Mouse (Mus musculus): ENCODE results near the gene Otulin. TPM values are rescaled to one million over a fixed set of nuclear protein-coding genes. Genes with fewer than 3 reads are reported as not detected.

Otulin gene
- polyA plus RNA-seq, 1 experiment, result 36.9 TPM

DNA sequence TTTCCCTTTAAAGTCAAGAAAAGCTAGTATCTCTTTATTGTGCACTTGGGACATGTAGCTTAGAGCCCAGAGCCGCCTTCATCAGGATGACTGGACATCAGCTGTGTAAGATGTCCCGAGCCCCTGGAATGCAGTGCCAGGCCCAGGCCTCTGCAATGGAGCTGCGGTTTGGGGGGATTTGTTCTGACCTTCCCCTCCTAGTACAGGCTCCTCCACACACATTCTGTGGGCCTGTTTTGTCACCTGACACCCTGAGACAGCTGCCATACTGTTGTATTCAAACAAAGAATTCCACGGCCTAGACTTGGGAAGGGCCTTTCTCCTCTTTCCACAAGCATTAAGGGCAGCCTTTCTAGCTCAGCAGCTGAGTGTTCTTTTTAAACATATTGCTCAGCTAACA is 35.5 kb downstream of the Otulin start:
- no peak overlapping the region for H3ac ChIP-seq (ENCODE audit: control insufficient read depth, insufficient read length)
- H3K4me3 ChIP-seq, result no peak overlapping the region
- no peaks in the 10 kb centered on the region for H3K79me2 ChIP-seq (ENCODE audit: control insufficient read depth, insufficient read depth)
- no peaks in the 10 kb centered on the region for H3K27me3 ChIP-seq (ENCODE audit: control insufficient read depth, insufficient read depth, insufficient read length)
- peak overlapping the region; percentile 69 for H3K4me2 ChIP-seq (ENCODE audit: low read depth)
- H3K36me3 ChIP-seq (ENCODE audit: control insufficient read depth, insufficient read depth), result peaks cover 46% of the 10 kb centered on the region
- no peak for TF ChIP-seq E2F4 (IDR thresholded peaks at IDR 0.05; ENCODE audit: insufficient read depth)
- peak; percentile 90 to 96 (median 95) for TF ChIP-seq MYOD1 (IDR thresholded peaks at IDR 0.05; ENCODE audit: control insufficient read depth in 1 of 3, insufficient read length in 2 of 3, low read depth in 2 of 3)
- TF ChIP-seq REST (IDR thresholded peaks at IDR 0.05; ENCODE audit: insufficient read depth, insufficient read length), result no peak
- TF ChIP-seq MYOG (IDR thresholded peaks at IDR 0.05; ENCODE audit: control insufficient read depth in 1 of 3, insufficient read depth in 1 of 3, insufficient read length in 2 of 3, low read depth in 2 of 3), result peak; percentile 85 to 99 (median 99)
- TF ChIP-seq MAX (IDR thresholded peaks at IDR 0.05; ENCODE audit: low read depth), result peak; percentile 77
- TF ChIP-seq TCF12 (IDR thresholded peaks at IDR 0.05; ENCODE audit: insufficient read depth, poor library complexity, severe bottlenecking), result peak; percentile 89
- no peak for TF ChIP-seq POLR2A (IDR thresholded peaks at IDR 0.05; ENCODE audit: insufficient read length, low read depth)
- no peak for TF ChIP-seq CEBPB (IDR thresholded peaks at IDR 0.05; ENCODE audit: insufficient read depth, poor library complexity, severe bottlenecking)
- TF ChIP-seq POLR2AphosphoS2 (IDR thresholded peaks at IDR 0.05; ENCODE audit: insufficient read length, low read depth), result peak; percentile 55
- no peak for TF ChIP-seq SRF (IDR thresholded peaks at IDR 0.05; ENCODE audit: control insufficient read depth, insufficient read length, low read depth)
- peak; percentile 55 for TF ChIP-seq TCF3 (IDR thresholded peaks at IDR 0.05; ENCODE audit: insufficient read length, low read depth)
- TF ChIP-seq USF1 (IDR thresholded peaks at IDR 0.05; ENCODE audit: low read depth), result peak; percentile 42

DNA sequence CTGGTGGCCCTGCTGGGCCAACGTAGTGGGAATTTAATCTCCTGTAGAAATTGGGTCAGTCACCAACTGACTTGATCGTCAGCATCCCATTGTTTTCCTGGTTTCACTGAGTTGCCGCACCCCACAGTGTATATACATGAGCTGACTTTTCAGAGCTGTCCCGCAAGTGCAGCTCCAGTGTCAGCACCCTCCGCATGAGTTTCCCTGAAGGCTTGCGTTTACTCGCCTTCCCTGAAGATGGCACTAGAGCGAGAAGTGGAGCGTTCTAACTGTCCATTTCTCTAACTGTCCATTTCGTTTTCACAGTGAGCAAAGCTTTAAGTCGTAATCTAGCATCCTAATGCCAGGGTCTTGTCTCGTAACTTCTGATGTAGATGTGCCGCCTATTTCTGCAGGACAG is 36.8 kb downstream of the Otulin start:
- no peak overlapping the region for H3K4me2 ChIP-seq (ENCODE audit: low read depth)
- no peaks in the 10 kb centered on the region for H3K79me2 ChIP-seq (ENCODE audit: control insufficient read depth, insufficient read depth)
- TF ChIP-seq POLR2AphosphoS2 (IDR thresholded peaks at IDR 0.05; ENCODE audit: insufficient read length, low read depth) (peak; percentile 51), MYOD1 (IDR thresholded peaks at IDR 0.05; ENCODE audit: control insufficient read depth in 1 of 3, insufficient read length in 2 of 3, low read depth in 2 of 3) (no peak)
- H3K4me3 ChIP-seq, result no peak overlapping the region
- H3K36me3 ChIP-seq (ENCODE audit: control insufficient read depth, insufficient read depth), result peaks cover 53% of the 10 kb centered on the region
- H3ac ChIP-seq (ENCODE audit: control insufficient read depth, insufficient read length), result no peak overlapping the region
- no peaks in the 10 kb centered on the region for H3K27me3 ChIP-seq (ENCODE audit: control insufficient read depth, insufficient read depth, insufficient read length)

DNA sequence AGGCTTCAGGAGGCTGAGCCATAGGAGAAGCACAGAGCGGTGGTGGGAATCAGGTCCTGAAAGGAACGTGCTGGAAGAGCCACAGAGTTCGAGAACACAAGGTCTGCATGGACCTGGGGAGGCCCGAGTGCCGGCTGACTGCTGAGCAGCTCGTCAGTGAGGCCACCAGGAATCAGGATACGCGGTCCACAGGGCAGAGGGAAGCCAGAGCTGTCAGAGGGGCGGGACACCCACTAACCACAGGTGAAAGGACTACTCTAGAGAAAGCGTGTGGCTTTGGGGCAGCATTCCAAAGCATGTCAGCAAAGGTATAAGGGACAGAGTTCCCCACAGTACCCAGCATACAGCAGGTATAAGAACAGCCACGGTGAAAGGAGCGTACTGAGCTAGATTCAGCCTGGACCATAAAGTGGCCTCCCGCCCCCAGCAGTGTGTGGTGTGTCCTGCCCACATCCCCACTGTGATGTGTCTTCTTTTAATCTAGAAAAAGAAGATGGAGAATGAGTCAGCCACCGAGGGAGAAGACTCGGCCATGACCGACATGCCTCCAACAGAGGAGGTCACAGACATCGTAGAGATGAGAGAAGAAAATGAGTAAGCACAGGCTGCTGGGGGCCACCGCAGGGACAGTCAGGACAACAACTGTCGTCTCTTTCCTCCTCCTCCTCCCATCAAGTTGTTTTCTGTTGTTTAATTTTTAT is 37.7 kb downstream of the Otulin start:
- no peaks in the 10 kb centered on the region for H3K79me2 ChIP-seq (ENCODE audit: control insufficient read depth, insufficient read depth)
- no peak overlapping the region for H3K4me3 ChIP-seq
- no peaks in the 10 kb centered on the region for H3K27me3 ChIP-seq (ENCODE audit: control insufficient read depth, insufficient read depth, insufficient read length)
- H3K36me3 ChIP-seq (ENCODE audit: control insufficient read depth, insufficient read depth), result peaks cover 53% of the 10 kb centered on the region
- TF ChIP-seq REST (IDR thresholded peaks at IDR 0.05; ENCODE audit: insufficient read depth, insufficient read length) (no peak), TCF3 (IDR thresholded peaks at IDR 0.05; ENCODE audit: insufficient read length, low read depth) (no peak), MAX (IDR thresholded peaks at IDR 0.05; ENCODE audit: low read depth) (no peak), CEBPB (IDR thresholded peaks at IDR 0.05; ENCODE audit: insufficient read depth, poor library complexity, severe bottlenecking) (no peak), SRF (IDR thresholded peaks at IDR 0.05; ENCODE audit: control insufficient read depth, insufficient read length, low read depth) (no peak), USF1 (IDR thresholded peaks at IDR 0.05; ENCODE audit: low read depth) (no peak), TCF12 (IDR thresholded peaks at IDR 0.05; ENCODE audit: insufficient read depth, poor library complexity, severe bottlenecking) (no peak), POLR2A (IDR thresholded peaks at IDR 0.05; ENCODE audit: insufficient read length, low read depth) (peak; percentile 35), E2F4 (IDR thresholded peaks at IDR 0.05; ENCODE audit: insufficient read depth) (no peak), MYOD1 (IDR thresholded peaks at IDR 0.05; ENCODE audit: control insufficient read depth in 1 of 3, insufficient read length in 2 of 3, low read depth in 2 of 3) (peak in 1 of 3 experiments; percentile 8), POLR2AphosphoS2 (IDR thresholded peaks at IDR 0.05; ENCODE audit: insufficient read length, low read depth) (peak; percentile 55)
- no peak overlapping the region for H3K4me2 ChIP-seq (ENCODE audit: low read depth)
- H3ac ChIP-seq (ENCODE audit: control insufficient read depth, insufficient read length), result no peak overlapping the region

DNA sequence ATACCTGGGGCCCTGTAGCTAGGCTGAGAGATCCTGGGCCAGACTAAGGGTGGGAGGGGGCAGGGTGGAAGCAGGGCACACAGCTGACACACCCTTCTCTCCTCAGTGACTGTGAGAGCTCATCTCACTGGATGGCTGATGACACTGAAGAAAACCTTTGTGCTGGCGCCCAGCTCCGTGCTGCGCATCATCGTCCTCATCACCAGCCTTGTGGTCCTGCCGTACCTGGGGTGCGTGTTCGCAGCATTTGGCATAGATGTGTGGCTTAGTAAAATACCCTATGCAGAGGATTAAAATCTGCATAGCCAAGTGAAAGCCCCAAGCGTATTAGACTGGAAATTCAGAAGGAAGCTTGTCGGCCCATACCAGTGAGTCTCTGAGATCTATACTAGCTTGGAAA is 39.7 kb downstream of the Otulin start:
- Histone ChIP-seq H3K4me2 (ENCODE audit: low read depth) (no peak overlapping the region), H3K79me2 (ENCODE audit: control insufficient read depth, insufficient read depth) (no peaks in the 10 kb centered on the region), H3K36me3 (ENCODE audit: control insufficient read depth, insufficient read depth) (peaks cover 62% of the 10 kb centered on the region)

DNA sequence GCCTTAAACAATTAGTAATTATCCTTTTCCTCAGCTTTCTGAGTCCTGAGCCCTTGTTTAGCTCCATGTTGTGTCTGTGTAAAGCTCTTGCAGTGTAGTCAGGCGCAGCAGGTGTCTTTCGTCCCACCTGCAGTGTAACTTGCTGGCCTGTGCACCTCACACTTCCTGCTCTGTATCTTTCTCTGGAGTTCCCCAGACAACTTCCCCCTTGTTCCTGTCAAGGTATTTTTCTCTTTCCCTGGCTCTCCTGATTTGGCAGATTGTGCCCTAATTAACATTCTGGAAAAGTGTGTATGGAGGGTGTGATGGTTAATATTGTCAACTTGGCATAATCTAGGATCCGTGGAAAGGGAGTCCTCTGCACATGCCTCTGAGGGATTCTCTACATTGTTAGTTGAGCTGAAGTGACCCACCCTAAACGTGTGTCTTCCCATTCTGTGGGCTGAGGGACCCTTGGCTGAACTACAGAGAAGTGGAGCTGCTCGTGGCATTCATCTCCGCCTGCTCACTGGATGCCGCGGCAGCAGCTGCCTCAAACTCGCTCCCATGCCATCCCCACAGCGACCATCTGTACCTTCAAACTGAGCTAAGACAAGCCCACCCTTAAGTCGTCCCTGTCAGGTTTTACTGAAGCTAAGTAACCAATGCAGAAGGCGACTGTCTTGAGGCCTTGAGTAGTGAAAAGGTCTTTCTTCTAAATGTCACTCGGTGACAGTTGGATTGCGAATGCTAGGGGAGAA is 42.2 kb downstream of the Otulin start:
- Histone ChIP-seq H3K79me2 (ENCODE audit: control insufficient read depth, insufficient read depth) (no peaks in the 10 kb centered on the region), H3ac (ENCODE audit: control insufficient read depth, insufficient read length) (no peak overlapping the region), H3K4me3 (no peak overlapping the region), H3K27me3 (ENCODE audit: control insufficient read depth, insufficient read depth, insufficient read length) (no peaks in the 10 kb centered on the region), H3K4me2 (ENCODE audit: low read depth) (no peak overlapping the region), H3K36me3 (ENCODE audit: control insufficient read depth, insufficient read depth) (peaks cover 62% of the 10 kb centered on the region)
- TF ChIP-seq MYOD1 (IDR thresholded peaks at IDR 0.05; ENCODE audit: control insufficient read depth in 1 of 3, insufficient read length in 2 of 3, low read depth in 2 of 3), result peak in 2 of 3 experiments; percentile 35 to 36
- TF ChIP-seq MYOG (IDR thresholded peaks at IDR 0.05; ENCODE audit: control insufficient read depth in 1 of 3, insufficient read depth in 1 of 3, insufficient read length in 2 of 3, low read depth in 2 of 3), result peak in 1 of 3 experiments; percentile 80
- no peak for TF ChIP-seq MAX (IDR thresholded peaks at IDR 0.05; ENCODE audit: low read depth)
- TF ChIP-seq E2F4 (IDR thresholded peaks at IDR 0.05; ENCODE audit: insufficient read depth), result no peak
- no peak for TF ChIP-seq TCF3 (IDR thresholded peaks at IDR 0.05; ENCODE audit: insufficient read length, low read depth)
- no peak for TF ChIP-seq POLR2A (IDR thresholded peaks at IDR 0.05; ENCODE audit: insufficient read length, low read depth)
- no peak for TF ChIP-seq REST (IDR thresholded peaks at IDR 0.05; ENCODE audit: insufficient read depth, insufficient read length)

More for the DNA sequence above, 39.7 kb downstream of the Otulin start:
- TF ChIP-seq POLR2A (IDR thresholded peaks at IDR 0.05; ENCODE audit: insufficient read length, low read depth), result peak; percentile 6
- TF ChIP-seq USF1 (IDR thresholded peaks at IDR 0.05; ENCODE audit: low read depth), result no peak
- no peaks in the 10 kb centered on the region for H3K27me3 ChIP-seq (ENCODE audit: control insufficient read depth, insufficient read depth, insufficient read length)
- H3K4me3 ChIP-seq, result no peak overlapping the region
- H3ac ChIP-seq (ENCODE audit: control insufficient read depth, insufficient read length), result no peak overlapping the region

All from myocyte (in vitro differentiated cells).